Mouse (Mus musculus): ENCODE data around the gene Cnnm3.

Cnnm3 gene

GRCm38 (mm10) chr1:36501261-36501660, 10.4 kb upstream of the Cnnm3 start:
- DNase-seq (ENCODE audit: low spot score in 2 of 2) = peak; percentile 55 to 71

- DNase-seq (ENCODE audit: low spot score in 2 of 2) = no peak
Observed at GRCm38 (mm10) chr1:36508238-36508637, 3.4 kb upstream of the Cnnm3 start.

- DNase-seq (ENCODE audit: low spot score in 2 of 2) = peak in 1 of 2 experiments; percentile 37
Observed at GRCm38 (mm10) chr1:36512089-36512965, 660 bp downstream of the Cnnm3 start.

- DNase-seq (ENCODE audit: low spot score in 2 of 2) = no peak
Observed at GRCm38 (mm10) chr1:36512966-36513280, 1.3 kb downstream of the Cnnm3 start.

- DNase-seq (ENCODE audit: low spot score in 2 of 2) = no peak
Observed at GRCm38 (mm10) chr1:36513310-36513709, 1.6 kb downstream of the Cnnm3 start.

- no peak for DNase-seq (ENCODE audit: low spot score in 2 of 2)
Observed at GRCm38 (mm10) chr1:36513718-36514117, 2.1 kb downstream of the Cnnm3 start.

- DNase-seq (ENCODE audit: low spot score in 2 of 2) = no peak
Observed at GRCm38 (mm10) chr1:36518259-36518658, 6.6 kb downstream of the Cnnm3 start.

- no peak for DNase-seq (ENCODE audit: low spot score in 2 of 2)
Observed at GRCm38 (mm10) chr1:36519626-36520025, 8.0 kb downstream of the Cnnm3 start.

GRCm38 (mm10) chr1:36522210-36522609, 10.5 kb downstream of the Cnnm3 start:
- DNase-seq (ENCODE audit: low spot score in 2 of 2) = no peak

- no peak for DNase-seq (ENCODE audit: low spot score in 2 of 2)
Observed at GRCm38 (mm10) chr1:36523332-36524013, 11.8 kb downstream of the Cnnm3 start.

GRCm38 (mm10) chr1:36524058-36524457, 12.4 kb downstream of the Cnnm3 start:
- no peak for DNase-seq (ENCODE audit: low spot score in 2 of 2)

GRCm38 (mm10) chr1:36525774-36526173, 14.1 kb downstream of the Cnnm3 start:
- no peak for DNase-seq (ENCODE audit: low spot score in 2 of 2)

- no peak for DNase-seq (ENCODE audit: low spot score in 2 of 2)
Observed at GRCm38 (mm10) chr1:36526903-36527302, 15.2 kb downstream of the Cnnm3 start.

- DNase-seq (ENCODE audit: low spot score in 2 of 2) = no peak
Observed at GRCm38 (mm10) chr1:36528351-36528750, 16.7 kb downstream of the Cnnm3 start.

- no peak for DNase-seq (ENCODE audit: low spot score in 2 of 2)
Observed at GRCm38 (mm10) chr1:36529274-36529673, 17.6 kb downstream of the Cnnm3 start.

GRCm38 (mm10) chr1:36529875-36530274, 18.2 kb downstream of the Cnnm3 start:
- DNase-seq (ENCODE audit: low spot score in 2 of 2) = no peak

- DNase-seq (ENCODE audit: low spot score in 2 of 2) = no peak
Observed at GRCm38 (mm10) chr1:36530485-36530884, 18.8 kb downstream of the Cnnm3 start.

- no peak for DNase-seq (ENCODE audit: low spot score in 2 of 2)
Observed at GRCm38 (mm10) chr1:36530962-36531361, 19.3 kb downstream of the Cnnm3 start.

GRCm38 (mm10) chr1:36531461-36531860, 19.8 kb downstream of the Cnnm3 start:
- no peak for DNase-seq (ENCODE audit: low spot score in 2 of 2)

GRCm38 (mm10) chr1:36533546-36533945, 21.9 kb downstream of the Cnnm3 start:
- DNase-seq (ENCODE audit: low spot score in 2 of 2) = no peak

GRCm38 (mm10) chr1:36534595-36535058, 23.0 kb downstream of the Cnnm3 start:
- no peak for DNase-seq (ENCODE audit: low spot score in 2 of 2)

- no peak for DNase-seq (ENCODE audit: low spot score in 2 of 2)
Observed at GRCm38 (mm10) chr1:36535477-36536396, 24.1 kb downstream of the Cnnm3 start.

Data from spleen, postnatal 14 days (tissue).